In the genomic region with DNA sequence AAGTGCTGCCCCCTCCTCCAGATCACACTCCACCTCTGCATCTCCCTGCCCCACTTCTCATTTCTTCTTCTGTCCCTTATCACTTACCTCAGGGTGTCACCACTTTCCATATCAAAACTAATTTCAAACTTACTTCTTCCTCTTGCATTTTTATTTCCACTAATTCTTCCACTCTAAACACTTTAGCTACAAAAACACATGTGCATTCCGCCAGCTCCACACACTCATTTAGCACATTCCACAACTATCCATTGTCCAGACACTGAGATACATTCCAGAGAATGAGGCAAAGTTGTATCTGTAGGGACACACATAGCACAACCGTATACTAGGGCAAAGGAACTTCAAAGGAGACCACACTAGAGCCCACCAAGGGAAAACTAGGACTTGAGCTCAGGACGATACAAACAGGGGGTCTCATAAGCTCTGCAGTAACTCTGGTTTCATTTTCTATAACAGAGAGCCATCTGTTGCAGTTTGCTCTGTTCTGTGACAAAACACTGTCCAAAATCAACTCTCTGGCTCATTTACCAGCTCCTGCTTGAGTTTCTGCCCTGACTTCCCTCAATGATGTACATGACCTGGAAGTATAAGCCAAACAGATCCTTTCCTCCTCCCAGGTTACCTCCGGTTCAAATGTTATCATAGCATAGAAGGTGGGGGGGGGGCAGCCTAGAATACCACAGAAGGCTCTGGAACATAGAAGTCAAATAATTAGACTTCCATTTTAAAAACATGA, we compare ENCODE assay signal across 10 mouse cellular contexts. TPM values are rescaled to one million over a fixed set of nuclear protein-coding genes. Genes with fewer than 3 reads are reported as not detected.
DNase-seq lines count a peak whose midpoint lies in the region; ATAC-seq and TF ChIP-seq lines count a peak whose summit lies in the region.
"Had no signal": no experiment of that assay in that cellular context is flagged by ENCODE, and none has a peak within 500 bp of the region (broad histone marks: within the 10 kb centered on the region; RNA-seq: fewer than 3 reads in every experiment).

No protein-coding gene starts in this region.

- no peaks in the 10 kb centered on the region for H3K36me3 ChIP-seq in liver, embryonic 16.5 days (ENCODE audit: control insufficient read depth, insufficient read depth)
- H3K36me3 ChIP-seq in midbrain, embryonic 16.5 days (ENCODE audit: control insufficient read depth, insufficient read depth, low read length): no peaks in the 10 kb centered on the region

- no peak for TF ChIP-seq CTCF in layer of hippocampus, adult 2 months (conservative IDR thresholded peaks at IDR 0.05)
- TF ChIP-seq CTCF in cerebellum, adult 2 months (IDR thresholded peaks at IDR 0.05; ENCODE audit: borderline replicate concordance, insufficient read depth, low read depth, low read length): no peak

- H3K4me1 ChIP-seq in liver, embryonic 16.5 days (ENCODE audit: control insufficient read depth, low read depth, low read length): peaks cover 29% of the 10 kb centered on the region
- H3K4me1 ChIP-seq in cerebellum, adult 2 months (ENCODE audit: control insufficient read depth, insufficient read depth, low read length): peaks cover 15% of the 10 kb centered on the region; the same call in 1 of the 2 replicates
- H3K4me1 ChIP-seq in midbrain, embryonic 16.5 days (ENCODE audit: control insufficient read depth, insufficient read depth, low read length): peaks cover 20% of the 10 kb centered on the region

- ATAC-seq in common myeloid progenitor, adult 5-6 weeks (replicated peaks; ENCODE audit: low read depth, poor library complexity, severe bottlenecking): peak; percentile 40; the same call in 1 of the 2 replicates
- ATAC-seq in liver, embryonic 16.5 days (ENCODE audit: low read depth): no peak
- no peak for ATAC-seq in midbrain, embryonic 16.5 days

- TF ChIP-seq POLR2A in cerebellum, adult 2 months (IDR thresholded peaks at IDR 0.05; ENCODE audit: borderline replicate concordance, insufficient read depth, low read length): no peak

- 33% methylated on average over 4 of the region's 4 CpGs for WGBS in liver, embryonic 16.5 days (ENCODE audit: insufficient replicate concordance)
- WGBS in cerebellum, adult 2 months: 53% methylated on average over 4 of the region's 4 CpGs
- 82% methylated on average over 4 of the region's 4 CpGs for WGBS in midbrain, embryonic 16.5 days

- DNase-seq in layer of hippocampus, adult 2 months (ENCODE audit: low spot score in 2 of 2): no peak
- DNase-seq in layer of hippocampus, adult 18-20 months (ENCODE audit: low spot score in 2 of 2): no peak
- DNase-seq in MEL-GATA-1-ER (ENCODE audit: extremely low read depth, low read depth): peak; percentile 58
- no peak for DNase-seq in cerebellum, adult 2 months
- no peak for DNase-seq in right cerebral cortex, postnatal 14 days
- DNase-seq: right cerebral cortex, adult 18-20 months had no signal

- no peaks in the 10 kb centered on the region for H3K9me3 ChIP-seq in liver, embryonic 16.5 days (replicated peaks; ENCODE audit: control insufficient read depth, low read length)
- H3K9me3 ChIP-seq in midbrain, embryonic 16.5 days (replicated peaks; ENCODE audit: control insufficient read depth, low read length, poor library complexity, severe bottlenecking): no peaks in the 10 kb centered on the region

- no peak overlapping the region; the same call in 1 of the 2 replicates for H3K4me3 ChIP-seq in layer of hippocampus, adult 2 months
- no peak overlapping the region for H3K4me3 ChIP-seq in liver, embryonic 16.5 days (ENCODE audit: low read depth, low read length)
- no peak overlapping the region for H3K4me3 ChIP-seq in cerebellum, adult 2 months (replicated peaks; ENCODE audit: insufficient read depth, low read depth, low read length)
- no peak overlapping the region for H3K4me3 ChIP-seq in midbrain, embryonic 16.5 days (ENCODE audit: low read depth, low read length)

- H3K4me2 ChIP-seq in liver, embryonic 16.5 days (ENCODE audit: low read depth, low read length): peak overlapping the region; percentile 6; the same call in 1 of the 2 replicates
- H3K4me2 ChIP-seq in midbrain, embryonic 16.5 days (ENCODE audit: low read length): no peak overlapping the region
- H3K4me2 ChIP-seq: midbrain, embryonic 11.5 days had no signal

- H3K9ac ChIP-seq in liver, embryonic 16.5 days (ENCODE audit: low read depth, low read length): no peak overlapping the region
- H3K9ac ChIP-seq in midbrain, embryonic 16.5 days (ENCODE audit: low read depth, low read length): no peak overlapping the region

- peak overlapping the region; percentile 87 for H3K27ac ChIP-seq in layer of hippocampus, adult 2 months
- peak overlapping the region; percentile 62; the same call in 1 of the 2 replicates for H3K27ac ChIP-seq in liver, embryonic 16.5 days (ENCODE audit: low read length)
- H3K27ac ChIP-seq in cerebellum, adult 2 months (ENCODE audit: insufficient read depth, low read length): no peak overlapping the region
- no peak overlapping the region for H3K27ac ChIP-seq in midbrain, embryonic 16.5 days (ENCODE audit: low read length)

- no peaks in the 10 kb centered on the region for H3K27me3 ChIP-seq in liver, embryonic 16.5 days (ENCODE audit: control insufficient read depth, insufficient read depth, low read depth, low read length)
- H3K27me3 ChIP-seq in cerebellum, adult 2 months (ENCODE audit: control insufficient read depth, insufficient read depth, low read length): no peaks in the 10 kb centered on the region
- no peaks in the 10 kb centered on the region for H3K27me3 ChIP-seq in midbrain, embryonic 16.5 days (ENCODE audit: control insufficient read depth, insufficient read depth, low read depth, low read length)

RNA-seq across cellular contexts. Expression of gene Cdc42se2, which starts 11.7 kb away (rescaled TPM):
- 100 to 1,000 TPM; 134 TPM for total RNA-seq in layer of hippocampus, adult 2 months (2021)
- 100 to 1,000 TPM; 135 to 144 TPM for total RNA-seq in layer of hippocampus, adult 18-20 months (2021)
- total RNA-seq in common myeloid progenitor, adult 5-6 weeks (2017): 62.1 and 70.1 TPM in 2 replicates
- 17.2 and 19.1 TPM in 2 replicates for polyA plus RNA-seq in liver, embryonic 16.5 days (2015; fragmentation: Nextera tagmentation; extraction: Ambion mirVana)
- 60.8 and 61.5 TPM in 2 replicates for polyA plus RNA-seq in cerebellum, adult 2 months (2012; rRNA removed)
- 144 and 153 TPM in 2 replicates for polyA plus RNA-seq in midbrain, embryonic 16.5 days (2015; fragmentation: Nextera tagmentation; extraction: Ambion mirVana)

Comparison
In these comparisons a context has a peak if more than half of its experiments do, and no peak if none do; other contexts are left out.
1. H3K27ac ChIP-seq: peak in layer of hippocampus, adult 2 months (single experiment) and liver, embryonic 16.5 days (single experiment); none in cerebellum, adult 2 months (single experiment) and midbrain, embryonic 16.5 days (single experiment).